Mouse (Mus musculus): ENCODE results near the gene Polr2l.
A peak's percentile ranks its signal among the peaks of the same experiment; 100 is the strongest.

Gene Polr2l

DNA sequence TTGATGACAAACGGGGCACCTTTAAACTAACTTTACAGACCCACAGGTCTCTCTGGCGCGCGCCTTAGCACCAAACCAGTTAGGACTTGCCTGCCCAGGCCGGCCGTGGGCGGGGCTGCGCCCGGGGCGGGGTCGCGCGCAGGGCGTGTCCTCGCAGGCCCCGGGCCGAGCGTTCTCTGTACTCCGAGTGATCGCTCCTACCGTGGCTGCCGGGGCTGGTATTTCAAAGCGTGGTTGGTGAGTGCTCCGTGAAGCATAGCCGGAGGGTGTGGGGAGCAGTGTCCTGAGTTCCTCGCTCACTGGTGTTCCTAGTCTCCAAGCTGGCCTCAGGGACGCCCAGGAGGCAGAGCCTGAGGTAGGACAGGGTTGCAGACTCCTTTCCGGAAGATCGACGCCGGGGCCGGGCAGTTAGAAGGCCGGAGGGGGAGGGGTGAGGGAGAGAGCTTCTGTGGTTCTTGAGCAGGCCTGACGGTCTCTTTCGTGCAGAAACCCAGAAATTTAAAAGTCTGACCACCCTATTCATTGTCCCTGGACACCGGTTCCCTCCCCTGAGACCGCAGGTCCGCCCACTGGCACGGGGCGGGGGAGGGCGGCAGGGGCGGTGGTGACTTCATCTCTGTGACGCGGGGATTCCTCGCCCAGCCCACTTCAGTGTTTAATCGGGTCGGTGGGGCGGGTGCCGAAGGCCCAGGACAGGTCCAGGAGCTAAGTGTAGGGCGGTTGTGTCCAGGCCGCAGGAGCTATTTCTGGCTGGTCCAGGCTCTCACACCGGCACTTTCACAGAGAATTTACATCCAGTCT is 7.5 kb downstream of the Polr2l start, which contains the start of gene Cd151:
Cd151 (plus strand) TSS at position 163 of the 801 bp plus-strand sequence.
- peak; percentile 74 to 82 for DNase-seq

DNA sequence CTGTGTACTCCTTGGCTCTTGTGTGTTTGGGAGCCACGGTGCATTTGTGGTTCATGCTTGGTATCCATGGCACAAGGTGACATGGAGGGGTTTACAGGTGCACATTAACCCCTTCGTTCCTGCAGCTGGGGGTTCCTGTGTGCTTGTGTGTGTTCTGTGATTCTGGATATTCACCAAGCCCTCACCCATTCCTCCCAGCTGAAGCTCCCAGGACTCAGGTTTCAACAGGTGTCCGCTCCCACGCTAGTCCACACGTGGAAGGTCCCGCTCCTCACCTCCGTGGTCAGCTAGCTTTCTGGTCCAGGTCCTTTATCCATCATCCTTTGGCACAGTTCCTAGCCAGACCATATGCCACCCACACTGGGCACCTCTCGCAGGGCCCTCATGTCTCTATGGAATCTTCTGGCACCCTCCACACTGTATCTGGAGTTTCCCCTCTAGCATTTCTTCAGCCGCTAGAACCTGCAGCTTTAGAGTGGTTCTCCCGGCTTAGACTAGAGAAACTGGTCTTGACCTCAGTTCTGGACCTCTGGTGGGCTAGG is 8.3 kb downstream of the Polr2l start:
- DNase-seq, result peak; percentile 35 to 36

DNA sequence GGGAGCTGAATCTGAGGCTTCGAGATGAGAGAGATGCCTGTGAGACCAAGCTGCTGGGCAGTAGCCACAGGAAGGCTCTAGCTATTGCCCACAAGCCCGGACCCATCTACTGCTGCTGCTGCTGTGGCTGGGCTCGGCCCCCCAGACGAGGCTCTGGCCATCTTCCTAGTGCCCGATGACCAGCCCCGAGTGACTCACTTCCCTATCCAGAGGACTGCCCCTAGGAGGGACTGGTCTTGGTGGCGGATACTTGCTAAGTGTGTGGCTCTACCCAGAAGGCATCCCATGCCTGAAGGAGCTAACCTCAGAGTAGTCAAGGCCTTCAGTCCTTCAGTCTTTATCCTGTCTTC is 8.9 kb downstream of the Polr2l start:
- peak in 1 of 2 experiments; percentile 25 for DNase-seq

DNA sequence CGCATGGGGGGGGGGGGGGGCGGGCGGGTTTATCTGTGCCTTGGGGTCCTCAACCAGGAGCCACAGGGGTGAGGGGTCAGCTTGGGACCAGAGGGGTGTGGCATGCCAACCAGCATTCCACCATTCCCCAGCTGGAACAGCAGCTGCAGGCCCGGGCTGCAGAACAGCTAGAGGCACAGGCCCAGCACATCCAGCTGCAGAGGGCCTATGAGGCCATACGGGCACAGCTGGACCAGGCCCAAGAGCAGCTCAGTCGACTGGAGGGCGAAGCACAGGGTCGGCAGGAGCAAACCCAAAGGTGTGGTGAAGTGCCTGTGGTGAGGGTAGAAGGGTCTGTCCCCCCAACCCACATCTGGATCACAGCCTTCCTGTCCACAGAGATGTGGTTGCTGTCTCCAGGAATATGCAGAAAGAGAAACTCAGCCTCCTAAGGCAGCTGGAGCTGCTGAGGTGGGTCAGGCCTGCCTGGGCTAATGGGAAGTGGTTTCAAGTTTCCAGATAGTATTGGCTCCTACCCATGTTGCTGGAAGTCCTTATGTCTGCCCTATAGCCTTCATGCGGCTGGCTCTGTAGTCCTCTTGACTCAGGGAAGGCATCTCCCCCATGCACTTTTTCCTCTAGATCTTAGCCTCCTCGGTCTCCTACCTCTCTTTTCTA is 9.4 kb downstream of the Polr2l start:
- DNase-seq, result peak; percentile 13 to 22

DNA sequence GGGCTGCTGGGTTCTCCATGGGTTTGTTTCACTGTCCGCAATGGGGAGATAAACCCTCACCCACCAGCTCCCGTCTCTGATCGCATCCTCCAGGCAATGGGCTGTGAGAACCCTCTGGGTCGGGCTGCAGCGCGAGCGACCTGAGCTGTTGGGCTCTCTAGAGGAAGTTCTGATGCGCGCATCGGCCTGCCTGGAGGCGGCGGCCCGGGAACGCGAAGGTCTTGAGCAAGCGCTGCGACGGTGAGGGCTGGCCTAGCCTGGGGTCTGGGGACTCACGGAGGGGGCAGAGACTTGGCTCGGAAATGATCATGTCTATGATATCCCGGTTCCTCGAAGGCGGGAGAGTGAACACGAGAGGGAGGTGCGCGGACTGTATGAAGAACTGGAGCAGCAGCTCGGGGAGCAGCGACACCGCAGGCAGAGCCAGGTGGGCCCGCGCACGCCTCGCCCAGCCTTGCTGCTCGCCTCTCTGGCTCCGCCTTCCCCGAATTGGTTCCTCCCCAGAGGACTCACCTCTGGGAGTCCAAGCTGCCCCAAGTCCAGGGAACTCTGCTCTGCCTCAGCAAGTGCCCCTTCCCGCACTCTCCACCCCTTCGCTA is 10.2 kb downstream of the Polr2l start:
- DNase-seq, result peak; percentile 23 to 32

DNA sequence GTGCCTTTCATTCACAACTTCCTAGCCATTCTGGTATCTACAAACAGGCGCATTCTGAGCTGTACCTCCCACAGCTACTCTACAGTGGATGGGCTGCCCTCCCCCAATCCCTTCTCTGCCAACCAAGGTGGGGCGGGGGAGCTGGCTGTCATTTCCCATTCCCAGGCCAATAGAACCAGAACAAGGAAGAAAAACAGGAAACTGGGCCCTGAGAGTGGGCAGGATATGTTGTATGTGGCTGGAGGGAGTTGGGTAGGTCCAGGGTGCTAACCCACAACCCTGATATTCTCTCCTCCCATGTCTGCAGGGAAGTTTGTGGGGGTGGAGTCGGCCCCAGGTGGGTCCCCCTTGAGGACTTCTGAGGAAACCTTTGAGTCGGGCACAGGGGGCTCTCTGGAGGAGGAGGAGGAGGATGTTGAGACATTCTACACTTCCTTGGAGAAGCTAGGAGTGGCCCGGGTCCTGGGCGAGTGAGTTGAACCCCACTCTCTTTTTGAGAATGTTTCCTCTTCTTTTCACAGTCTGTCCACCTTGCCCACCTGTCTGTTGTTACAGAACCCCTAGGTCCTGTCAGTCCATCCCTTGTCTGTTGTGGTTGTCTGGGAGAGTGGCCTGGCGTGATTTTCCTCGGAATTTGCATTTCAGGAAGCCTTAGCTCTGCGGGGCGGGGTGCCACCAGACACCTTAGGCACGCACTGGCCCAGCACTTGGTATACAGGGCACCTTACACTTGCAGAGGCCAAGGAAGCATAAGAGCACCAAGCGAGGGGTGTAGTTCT is 10.9 kb downstream of the Polr2l start:
- DNase-seq, result peak; percentile 9 to 13

DNA sequence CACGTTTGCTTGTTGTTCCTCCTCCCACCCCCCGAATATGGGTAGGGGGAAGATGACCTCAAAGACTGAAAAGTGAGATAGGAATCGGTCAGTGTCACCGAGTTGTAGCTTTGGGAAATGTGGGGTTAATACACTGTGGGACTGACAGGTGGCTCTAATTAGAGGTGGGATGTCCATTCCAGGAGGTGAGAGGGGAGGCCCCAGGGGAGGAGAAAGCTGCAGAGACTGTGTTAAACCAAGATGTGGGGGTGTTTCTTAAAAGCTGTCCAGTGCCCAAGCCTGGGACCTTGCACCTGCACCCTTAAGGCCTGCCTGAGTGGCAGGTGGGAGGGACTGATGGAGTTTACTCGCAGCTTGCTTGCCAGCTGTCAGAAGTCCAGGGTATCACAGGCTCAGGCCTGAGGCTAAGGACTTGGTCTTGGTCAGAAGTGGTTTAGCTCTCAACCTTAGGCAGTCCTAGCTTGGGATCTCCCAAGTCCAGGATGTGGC is 12.6 kb downstream of the Polr2l start:
- DNase-seq, result peak; percentile 33 to 38

DNA sequence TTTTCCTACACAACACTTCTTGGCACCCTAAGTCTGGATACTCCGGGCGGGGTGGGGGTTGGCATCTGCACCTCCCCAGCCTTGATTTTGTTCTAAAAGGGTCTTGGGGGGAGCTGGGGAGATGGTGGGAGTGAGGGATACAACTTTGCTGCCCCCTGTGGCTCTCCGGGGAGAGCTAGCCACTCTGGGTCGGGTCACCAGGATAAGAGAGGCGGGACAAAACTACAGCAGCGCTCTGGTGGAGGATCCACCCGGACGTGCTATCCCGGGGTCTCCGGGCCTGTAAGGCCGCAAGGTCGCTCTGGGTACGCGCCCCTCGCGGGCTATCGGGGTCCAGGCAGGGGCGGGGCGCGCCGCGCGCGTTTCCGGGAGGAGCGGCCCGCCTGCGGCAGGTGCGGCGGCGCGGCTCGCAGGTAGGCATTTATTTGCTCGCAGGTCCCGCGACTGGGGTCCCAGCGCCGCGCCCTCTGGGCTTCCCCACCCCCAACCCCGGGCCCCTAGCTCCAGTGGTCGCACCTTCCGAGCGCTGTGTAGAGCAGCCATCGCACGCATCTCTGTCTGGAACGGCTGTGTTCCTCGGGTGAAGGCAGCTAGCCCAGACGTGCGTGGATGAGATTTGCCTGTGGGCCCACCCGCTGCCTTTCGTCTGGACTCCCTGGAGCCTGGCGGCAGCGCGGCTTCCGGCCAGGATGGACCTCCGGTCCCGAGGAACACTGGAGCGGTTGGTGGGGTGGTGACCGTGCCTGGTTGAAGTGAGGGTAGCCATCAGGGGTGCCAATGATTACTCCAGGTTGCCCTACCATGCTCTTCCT is 13.2 kb downstream of the Polr2l start:
- peak; percentile 34 to 44 for DNase-seq

DNA sequence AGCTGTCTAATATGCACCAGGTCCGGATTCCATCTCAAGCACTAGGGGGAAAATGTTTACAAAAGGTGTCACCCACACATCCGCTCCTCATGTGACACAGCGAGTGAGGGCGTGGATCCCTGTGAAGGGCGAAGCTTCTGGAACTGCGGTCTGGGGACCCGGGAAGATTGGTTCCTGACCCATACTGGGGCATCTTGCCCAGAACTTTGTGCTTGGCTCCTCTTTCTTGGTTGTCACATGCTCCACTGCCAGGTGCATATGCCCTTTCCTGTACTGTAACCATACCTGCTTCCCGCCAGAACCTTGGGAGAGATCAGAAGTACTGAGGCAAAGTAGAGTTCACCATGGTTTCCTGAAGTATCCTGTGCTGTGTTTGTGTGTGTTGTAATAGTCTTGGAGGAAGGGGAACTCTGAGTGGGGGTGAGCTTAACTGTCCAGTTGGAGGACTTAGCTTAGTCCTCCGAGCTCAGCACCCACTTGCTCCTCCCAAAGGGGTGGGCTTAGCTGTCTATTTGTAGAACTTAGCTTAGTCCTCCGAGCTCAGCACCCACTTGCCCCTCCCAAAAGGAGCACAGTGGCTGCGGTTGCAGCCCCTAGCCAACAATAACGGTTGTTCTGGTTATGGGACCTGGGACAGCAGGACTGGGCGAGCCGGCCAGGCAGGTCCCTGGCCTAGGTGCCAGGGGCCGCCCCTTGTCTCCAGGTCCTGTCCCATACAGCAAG is 14.4 kb downstream of the Polr2l start, which contains the start of gene Cracr2b:
Cracr2b (plus strand) TSS at position 704 of the 723 bp plus-strand sequence.
- DNase-seq, result peak; percentile 38 to 48

DNA sequence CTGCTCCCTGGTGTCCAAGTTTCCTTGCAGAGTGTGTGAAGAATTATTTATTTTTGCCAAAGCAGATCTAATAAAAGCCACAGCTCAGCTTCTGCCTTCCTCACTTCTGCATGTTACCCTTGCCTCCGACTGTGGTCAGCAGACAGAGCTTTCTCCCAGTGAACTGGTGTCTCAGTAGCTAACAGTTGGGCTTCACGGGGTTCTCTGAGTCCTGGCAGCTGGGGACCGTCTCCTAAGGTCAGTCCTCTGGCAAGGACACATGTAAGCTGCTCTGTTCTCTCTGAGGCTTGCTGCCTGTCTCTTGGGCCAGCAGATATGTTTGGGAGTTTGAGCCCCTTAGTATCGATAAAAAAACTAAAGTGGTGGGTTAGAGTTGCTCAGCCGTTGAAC is 14.9 kb downstream of the Polr2l start:
- peak in 1 of 2 experiments; percentile 41 for DNase-seq

DNA sequence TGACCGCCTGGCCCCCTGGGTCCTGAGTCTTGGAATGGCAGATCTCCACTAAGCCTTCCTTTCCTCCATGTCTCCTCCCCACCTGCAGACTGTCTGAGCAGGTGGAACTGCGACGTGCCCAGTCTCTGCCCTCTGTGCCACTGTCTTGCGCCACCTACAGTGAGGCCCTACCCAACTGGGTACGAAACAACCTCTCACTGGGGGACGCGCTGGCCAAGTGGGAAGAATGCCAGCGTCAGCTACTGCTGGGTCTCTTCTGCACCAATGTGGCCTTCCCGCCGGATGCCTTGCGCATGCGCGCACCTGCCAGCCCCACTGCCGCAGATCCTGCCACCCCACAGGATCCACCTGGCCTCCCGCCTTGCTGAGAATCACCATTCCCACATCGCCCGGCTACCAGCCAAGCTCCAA is 15.6 kb downstream of the Polr2l start:
- DNase-seq, result peak; percentile 76 to 81

DNA sequence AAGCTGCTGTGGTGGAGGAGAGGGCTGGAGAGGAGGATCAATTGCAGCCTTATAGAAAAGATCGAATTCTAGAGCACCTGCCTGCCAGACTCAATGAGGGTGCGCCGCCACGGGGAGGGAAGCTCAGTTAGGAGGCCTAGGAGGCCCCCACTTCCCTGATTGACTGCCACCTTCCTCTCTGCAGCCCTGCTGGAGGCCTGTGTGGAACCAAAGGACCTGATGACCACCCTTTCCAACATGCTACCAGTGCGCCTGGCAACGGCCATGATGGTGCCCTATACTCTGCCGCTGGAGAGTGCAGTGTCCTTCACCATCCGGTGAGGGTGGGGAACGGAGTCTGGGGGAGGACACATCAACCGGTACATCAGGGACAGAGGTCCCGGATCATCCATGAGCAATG is 16.3 kb downstream of the Polr2l start:
- no peak for DNase-seq

DNA sequence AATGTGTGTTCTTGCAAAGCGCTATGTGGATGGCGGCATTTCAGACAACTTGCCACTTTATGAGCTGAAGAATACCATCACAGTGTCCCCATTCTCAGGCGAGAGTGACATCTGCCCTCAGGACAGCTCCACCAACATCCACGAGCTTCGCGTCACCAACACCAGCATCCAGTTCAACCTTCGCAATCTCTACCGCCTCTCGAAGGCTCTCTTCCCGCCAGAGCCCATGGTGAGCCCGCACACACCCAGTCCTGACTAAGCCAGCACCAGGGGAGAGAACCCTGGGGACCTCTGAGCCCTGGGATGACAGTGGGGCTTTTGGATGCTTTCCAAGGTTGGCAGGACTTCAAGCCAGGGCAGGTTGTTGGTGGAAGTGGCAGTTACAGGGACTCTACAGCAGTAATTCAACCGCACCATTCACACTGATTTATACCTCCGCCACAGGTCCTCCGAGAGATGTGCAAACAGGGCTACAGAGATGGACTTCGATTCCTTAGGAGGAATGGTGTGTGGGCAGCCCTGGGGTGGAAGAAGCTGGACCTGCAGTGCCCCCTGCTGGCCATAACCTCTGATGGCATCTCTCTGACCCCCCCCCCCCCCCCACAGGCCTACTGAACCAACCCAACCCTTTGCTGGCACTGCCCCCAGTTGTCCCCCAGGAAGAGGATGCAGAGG is 16.8 kb downstream of the Polr2l start:
- peak; percentile 59 to 74 for DNase-seq

DNA sequence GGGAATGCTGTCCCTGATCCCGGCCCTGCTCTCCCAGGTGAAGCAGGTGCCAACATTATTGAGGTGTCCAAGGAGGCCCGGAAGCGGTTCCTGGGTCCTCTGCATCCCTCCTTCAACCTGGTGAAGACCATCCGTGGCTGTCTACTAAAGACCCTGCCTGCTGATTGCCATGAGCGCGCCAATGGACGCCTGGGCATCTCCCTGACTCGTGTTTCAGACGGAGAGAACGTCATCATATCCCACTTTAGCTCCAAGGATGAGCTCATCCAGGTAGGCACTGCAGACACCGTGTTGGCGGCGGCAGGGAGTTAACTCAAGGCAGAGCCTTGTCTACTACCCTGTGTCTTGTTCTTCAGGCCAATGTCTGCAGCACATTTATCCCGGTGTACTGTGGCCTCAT is 17.7 kb downstream of the Polr2l start:
- peak; percentile 25 to 38 for DNase-seq

DNA sequence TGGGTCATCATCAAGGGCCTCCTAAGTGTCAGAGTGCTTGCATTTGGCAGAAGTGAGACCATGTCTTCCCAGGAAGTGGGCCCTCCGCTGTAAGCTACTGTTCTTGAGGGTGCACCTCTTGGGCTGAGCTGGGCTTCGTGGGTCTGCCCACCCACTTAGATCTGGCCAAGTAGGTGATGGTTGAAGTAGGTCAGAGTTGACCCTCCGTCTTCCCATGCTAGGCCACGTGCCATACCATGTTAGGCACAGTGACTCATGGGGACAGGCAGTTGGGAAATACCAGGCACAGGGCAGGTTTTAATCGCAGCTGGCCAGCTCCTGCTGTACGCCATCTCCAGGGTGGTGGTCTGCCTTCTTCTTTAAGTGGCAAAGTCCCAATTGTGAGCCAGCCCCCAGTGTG is 18.2 kb downstream of the Polr2l start:
- DNase-seq, result peak; percentile 28 to 37

DNA sequence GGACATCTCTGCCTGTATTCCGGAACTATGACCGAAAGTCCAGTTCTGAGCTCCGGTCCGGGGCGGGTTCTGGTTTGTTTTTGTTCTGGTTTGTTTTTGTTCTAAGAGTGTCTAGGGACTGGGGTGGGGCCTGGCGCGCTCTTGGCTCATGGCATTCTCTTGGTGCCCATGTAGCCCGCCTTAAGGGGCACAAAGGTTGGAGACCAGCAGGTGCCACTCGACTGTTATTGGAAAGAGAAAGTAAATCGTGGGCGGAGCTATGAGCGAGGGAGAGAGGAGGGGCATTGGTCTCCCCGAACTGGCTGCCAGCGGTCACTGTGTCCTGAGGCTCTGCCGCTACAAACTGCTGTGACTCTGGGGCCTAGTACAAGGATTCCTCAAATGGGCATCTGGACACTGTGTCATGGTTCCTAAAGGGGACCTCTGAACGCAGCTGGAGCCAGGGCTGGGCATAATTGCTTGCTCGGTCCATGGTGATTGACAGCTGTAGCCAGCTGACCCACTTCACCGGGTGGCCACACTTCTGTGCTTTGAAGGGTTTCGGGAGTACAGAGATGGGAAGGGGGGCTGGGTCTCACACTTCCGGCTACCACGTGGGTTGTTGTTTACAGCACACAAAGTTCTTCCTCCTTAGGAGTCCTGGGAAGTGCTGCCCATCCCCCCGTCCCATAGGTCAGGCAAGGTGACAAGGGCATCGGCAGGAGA is 19.2 kb downstream of the Polr2l start:
- peak; percentile 74 to 80 for DNase-seq

DNA sequence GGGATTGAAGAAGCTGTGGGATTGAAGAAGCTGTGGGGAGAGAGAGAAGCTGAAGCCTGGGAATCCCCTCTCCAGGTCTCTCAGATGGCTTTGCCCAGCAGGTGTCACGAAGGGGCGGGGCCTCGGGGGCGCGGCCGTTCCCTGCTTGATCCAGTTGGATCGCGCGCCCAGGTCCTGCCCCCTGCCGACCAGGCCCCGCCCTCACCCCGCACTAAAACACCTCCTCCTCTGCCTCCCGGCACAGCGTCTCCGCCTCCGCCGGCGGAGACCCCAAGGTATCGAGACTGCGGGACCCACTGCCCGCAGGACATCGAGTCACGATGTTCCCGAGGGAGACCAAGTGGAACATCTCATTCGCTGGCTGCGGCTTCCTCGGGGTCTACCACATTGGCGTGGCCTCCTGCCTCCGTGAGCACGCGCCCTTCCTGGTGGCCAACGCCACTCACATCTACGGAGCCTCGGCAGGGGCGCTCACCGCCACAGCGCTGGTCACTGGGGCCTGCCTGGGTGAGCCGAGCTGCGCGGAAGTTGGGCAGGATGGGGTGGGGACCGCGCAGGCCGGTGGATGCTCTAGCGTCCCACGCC is 19.9 kb downstream of the Polr2l start, which contains the start of gene Pnpla2:
Pnpla2 (plus strand) TSS at position 232 of the 585 bp plus-strand sequence.
- DNase-seq, result peak; percentile 92 to 94

DNA sequence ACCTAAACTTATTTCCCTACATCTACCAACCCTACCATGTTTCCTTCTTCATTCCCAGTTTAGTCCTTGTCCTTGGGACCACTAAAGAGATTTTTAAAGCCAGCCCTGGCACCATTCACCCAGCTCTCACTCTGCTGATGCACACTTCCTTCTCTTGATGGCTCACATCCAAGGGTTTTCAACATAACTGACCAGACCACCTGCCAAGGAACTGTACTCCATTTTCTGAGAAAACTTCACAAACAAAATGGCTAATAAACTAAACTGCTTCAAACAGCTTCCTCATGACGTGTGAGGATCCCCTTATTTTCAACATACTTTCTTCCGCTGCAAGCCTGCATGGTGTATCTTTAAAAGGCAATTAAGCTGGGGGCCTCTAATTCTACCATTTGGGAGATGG is 21.3 kb downstream of the Polr2l start:
- peak in 1 of 2 experiments; percentile 3 for DNase-seq

DNA sequence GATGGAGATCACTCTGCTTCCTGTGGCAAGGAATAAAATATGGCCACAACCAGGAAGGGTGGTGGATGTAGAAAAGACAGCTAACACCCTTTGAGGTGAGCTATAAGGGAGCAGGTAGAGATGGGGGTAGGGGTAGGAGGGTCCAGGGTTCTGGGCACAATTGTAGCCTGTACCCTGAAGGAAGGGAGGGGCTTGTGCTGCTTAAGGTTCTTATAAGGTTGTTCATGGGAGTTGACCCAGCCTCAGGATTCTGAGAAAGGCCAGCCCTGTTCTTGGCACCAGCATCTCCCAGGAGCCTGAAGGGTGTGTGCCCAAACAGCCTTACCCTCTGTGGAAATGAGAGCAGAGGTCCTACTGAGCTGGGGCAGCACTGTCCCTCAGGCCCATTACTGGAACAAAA is 23.0 kb downstream of the Polr2l start:
- no peak for DNase-seq

Data from cerebellum, adult 18-20 months (tissue).